8 mouse cellular contexts compared by ENCODE assay signal in the genomic region with DNA sequence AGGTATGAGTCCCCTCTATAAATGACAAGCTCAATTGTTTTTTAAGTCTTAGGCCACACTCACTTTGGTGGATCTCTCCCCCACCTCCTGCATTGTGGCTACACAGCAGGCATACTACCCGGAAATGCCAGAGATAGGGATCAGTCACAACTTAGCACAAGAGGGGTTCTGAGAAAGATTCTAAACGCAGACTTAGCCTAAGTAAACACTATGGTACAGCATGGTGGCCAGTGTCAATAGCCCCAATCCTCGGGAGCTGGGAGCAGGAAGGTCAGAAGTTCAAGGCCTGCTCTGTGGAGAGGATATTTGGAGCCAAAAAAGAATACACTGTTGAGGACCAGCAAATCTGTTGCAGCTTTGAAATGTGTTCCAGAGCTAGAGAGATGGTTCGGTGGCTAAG. TPM values are rescaled to one million over a fixed set of nuclear protein-coding genes. Genes with fewer than 3 reads are reported as not detected.
DNase-seq lines count a peak whose midpoint lies in the region; ATAC-seq and TF ChIP-seq lines count a peak whose summit lies in the region.

No protein-coding gene starts in this region.

- no peak for TF ChIP-seq POLR2A in kidney, adult 2 months (IDR thresholded peaks at IDR 0.05; ENCODE audit: low read depth, low read length)

- no peak for DNase-seq in kidney, adult 2 months
- no peak for DNase-seq in left cerebral cortex, adult 9 months (ENCODE audit: low spot score in 2 of 2)
- DNase-seq in adrenal gland, postnatal 10 days, result no peak
- no peak for DNase-seq in urinary bladder, postnatal 10 days (ENCODE audit: low spot score)

- ATAC-seq in kidney, embryonic 16.5 days (ENCODE audit: low FRiP score, low TSS enrichment), result no peak
- ATAC-seq in hindbrain, embryonic 15.5 days (ENCODE audit: low FRiP score, low read depth), result no peak
- no peak for ATAC-seq in midbrain, embryonic 16.5 days

- peaks cover 41% of the 10 kb centered on the region for H3K4me1 ChIP-seq in kidney, embryonic 16.5 days (ENCODE audit: insufficient read depth, low read length)
- H3K4me1 ChIP-seq in kidney, adult 2 months (ENCODE audit: control insufficient read depth, insufficient read depth, low read length), result peaks cover 8% of the 10 kb centered on the region; the same call in 1 of the 2 replicates
- peaks cover 15% of the 10 kb centered on the region for H3K4me1 ChIP-seq in brown adipose tissue, adult 24 weeks (ENCODE audit: control insufficient read depth, insufficient read depth, insufficient read length, low read length)
- peaks cover 46% of the 10 kb centered on the region for H3K4me1 ChIP-seq in hindbrain, embryonic 15.5 days (replicated peaks)
- H3K4me1 ChIP-seq in midbrain, embryonic 16.5 days (ENCODE audit: control insufficient read depth, insufficient read depth, low read length), result peaks cover 37% of the 10 kb centered on the region

- no peaks in the 10 kb centered on the region for H3K27me3 ChIP-seq in kidney, embryonic 16.5 days (ENCODE audit: insufficient read depth, low read length)
- no peaks in the 10 kb centered on the region for H3K27me3 ChIP-seq in kidney, adult 2 months (replicated peaks; ENCODE audit: control insufficient read depth, insufficient read depth, low read length)
- H3K27me3 ChIP-seq in hindbrain, embryonic 15.5 days, result no peaks in the 10 kb centered on the region
- H3K27me3 ChIP-seq in midbrain, embryonic 16.5 days (ENCODE audit: control insufficient read depth, insufficient read depth, low read depth, low read length), result no peaks in the 10 kb centered on the region

- H3K9me3 ChIP-seq in kidney, embryonic 16.5 days (ENCODE audit: low read length), result no peaks in the 10 kb centered on the region
- H3K9me3 ChIP-seq in hindbrain, embryonic 15.5 days, result no peaks in the 10 kb centered on the region
- H3K9me3 ChIP-seq in midbrain, embryonic 16.5 days (replicated peaks; ENCODE audit: control insufficient read depth, low read length, poor library complexity, severe bottlenecking), result no peaks in the 10 kb centered on the region

- peak overlapping the region; percentile 87 for H3K4me2 ChIP-seq in kidney, embryonic 16.5 days (replicated peaks; ENCODE audit: low read depth, low read length)
- H3K4me2 ChIP-seq in hindbrain, embryonic 15.5 days, result peak overlapping the region; percentile 94
- peak overlapping the region; percentile 97 for H3K4me2 ChIP-seq in midbrain, embryonic 16.5 days (ENCODE audit: low read length)

- H3K27ac ChIP-seq in kidney, embryonic 16.5 days (ENCODE audit: low read length), result no peak overlapping the region; the same call in 1 of the 2 replicates
- H3K27ac ChIP-seq in kidney, adult 2 months (ENCODE audit: insufficient read depth, low read depth, low read length), result no peak overlapping the region
- peak overlapping the region; percentile 27; the same call in 1 of the 2 replicates for H3K27ac ChIP-seq in brown adipose tissue, adult 24 weeks (replicated peaks; ENCODE audit: low read depth, low read length)
- H3K27ac ChIP-seq in hindbrain, embryonic 15.5 days (replicated peaks), result no peak overlapping the region
- H3K27ac ChIP-seq in midbrain, embryonic 16.5 days (ENCODE audit: low read length), result no peak overlapping the region

- 27% methylated on average over 4 of the region's 4 CpGs for WGBS in kidney, embryonic 16.5 days
- WGBS in kidney, adult 2 months, result 14% methylated on average over 4 of the region's 4 CpGs
- 53% methylated on average over 4 of the region's 4 CpGs for WGBS in hindbrain, embryonic 15.5 days
- 51% methylated on average over 4 of the region's 4 CpGs for WGBS in midbrain, embryonic 16.5 days

- peak overlapping the region; percentile 94 for H3K9ac ChIP-seq in kidney, embryonic 16.5 days (replicated peaks; ENCODE audit: low read length)
- 0 out of 2 replicates have a peak overlapping the region, but pooled peaks have one; percentile 97 for H3K9ac ChIP-seq in hindbrain, embryonic 15.5 days
- H3K9ac ChIP-seq in midbrain, embryonic 16.5 days (ENCODE audit: low read depth, low read length), result peak overlapping the region; percentile 0; the same call in 1 of the 2 replicates

- H3K4me3 ChIP-seq in kidney, embryonic 16.5 days (ENCODE audit: low read length), result peak overlapping the region; percentile 96
- no peak overlapping the region for H3K4me3 ChIP-seq in kidney, adult 2 months (ENCODE audit: insufficient read depth, low read depth, low read length)
- H3K4me3 ChIP-seq in brown adipose tissue, adult 24 weeks (ENCODE audit: insufficient read depth, low read depth, low read length), result peak overlapping the region; percentile 88
- peak overlapping the region; percentile 89 for H3K4me3 ChIP-seq in hindbrain, embryonic 15.5 days
- H3K4me3 ChIP-seq in midbrain, embryonic 16.5 days (ENCODE audit: low read depth, low read length), result no peak overlapping the region

- no peak for TF ChIP-seq CTCF in kidney, adult 2 months (conservative IDR thresholded peaks at IDR 0.05; ENCODE audit: insufficient read depth, insufficient read length, low read depth, low read length)

- H3K36me3 ChIP-seq in kidney, embryonic 16.5 days (ENCODE audit: insufficient read depth, low read length), result peaks cover 7% of the 10 kb centered on the region; the same call in 1 of the 2 replicates
- no peaks in the 10 kb centered on the region for H3K36me3 ChIP-seq in kidney, adult 2 months (ENCODE audit: control insufficient read depth, insufficient read depth, low read length)
- H3K36me3 ChIP-seq in hindbrain, embryonic 15.5 days, result no peaks in the 10 kb centered on the region
- peaks cover 4% of the 10 kb centered on the region; the same call in 1 of the 2 replicates for H3K36me3 ChIP-seq in midbrain, embryonic 16.5 days (ENCODE audit: control insufficient read depth, insufficient read depth, low read length)

RNA-seq across cellular contexts. Expression of gene Retreg3, which starts 1.6 kb away (rescaled TPM):
- polyA plus RNA-seq in kidney, embryonic 16.5 days (2015; fragmentation: Nextera tagmentation; extraction: Ambion mirVana), result 21.9 and 23.2 TPM in 2 replicates
- polyA plus RNA-seq in kidney, adult 2 months (2012; rRNA removed), result 60.0 and 65.2 TPM in 2 replicates
- polyA plus RNA-seq in brown adipose tissue, adult 24 weeks (2012; ENCODE audit: insufficient read depth, insufficient read length, missing spikeins), result 43.7 and 49.6 TPM in 2 replicates
- polyA plus RNA-seq in hindbrain, embryonic 15.5 days (2015; fragmentation: Nextera tagmentation; extraction: Ambion mirVana), result 23.6 and 25.5 TPM in 2 replicates
- 24.4 and 25.4 TPM in 2 replicates for polyA plus RNA-seq in midbrain, embryonic 16.5 days (2015; fragmentation: Nextera tagmentation; extraction: Ambion mirVana)
- 10 to 100 TPM; 50.8 to 53.2 TPM for total RNA-seq in adrenal gland, postnatal 10 days (2021)

RNA-seq across cellular contexts. Expression of gene Tubg1, which starts 1.6 kb away (rescaled TPM):
- 98.1 and 98.2 TPM in 2 replicates for polyA plus RNA-seq in kidney, embryonic 16.5 days (2015; fragmentation: Nextera tagmentation; extraction: Ambion mirVana)
- polyA plus RNA-seq in kidney, adult 2 months (2012; rRNA removed), result 14.1 and 19.2 TPM in 2 replicates
- polyA plus RNA-seq in brown adipose tissue, adult 24 weeks (2012; ENCODE audit: insufficient read depth, insufficient read length, missing spikeins), result 46.6 and 49.2 TPM in 2 replicates
- polyA plus RNA-seq in hindbrain, embryonic 15.5 days (2015; fragmentation: Nextera tagmentation; extraction: Ambion mirVana), result 78.0 and 79.8 TPM in 2 replicates
- polyA plus RNA-seq in midbrain, embryonic 16.5 days (2015; fragmentation: Nextera tagmentation; extraction: Ambion mirVana), result 72.6 and 75.0 TPM in 2 replicates
- total RNA-seq in adrenal gland, postnatal 10 days (2021), result 10 to 100 TPM; 42.6 to 44.6 TPM

RNA-seq across cellular contexts. Expression of gene Psmc3ip, which starts 22.9 kb away (rescaled TPM):
- 40.0 and 40.1 TPM in 2 replicates for polyA plus RNA-seq in kidney, embryonic 16.5 days (2015; fragmentation: Nextera tagmentation; extraction: Ambion mirVana)
- 1.2 and 1.9 TPM in 2 replicates for polyA plus RNA-seq in kidney, adult 2 months (2012; rRNA removed)
- polyA plus RNA-seq in brown adipose tissue, adult 24 weeks (2012; ENCODE audit: insufficient read depth, insufficient read length, missing spikeins), result 1.7 and 3.6 TPM in 2 replicates
- polyA plus RNA-seq in hindbrain, embryonic 15.5 days (2015; fragmentation: Nextera tagmentation; extraction: Ambion mirVana), result 21.3 and 22.5 TPM in 2 replicates
- 15.2 and 17.6 TPM in 2 replicates for polyA plus RNA-seq in midbrain, embryonic 16.5 days (2015; fragmentation: Nextera tagmentation; extraction: Ambion mirVana)
- 1 to 10 TPM; 6.6 to 7.1 TPM for total RNA-seq in adrenal gland, postnatal 10 days (2021)

RNA-seq across cellular contexts. Expression of gene Mlx, which starts 31.0 kb away (rescaled TPM):
- polyA plus RNA-seq in kidney, embryonic 16.5 days (2015; fragmentation: Nextera tagmentation; extraction: Ambion mirVana), result 51.9 and 58.9 TPM in 2 replicates
- 56.9 and 67.9 TPM in 2 replicates for polyA plus RNA-seq in kidney, adult 2 months (2012; rRNA removed)
- 55.0 and 67.5 TPM in 2 replicates for polyA plus RNA-seq in brown adipose tissue, adult 24 weeks (2012; ENCODE audit: insufficient read depth, insufficient read length, missing spikeins)
- polyA plus RNA-seq in hindbrain, embryonic 15.5 days (2015; fragmentation: Nextera tagmentation; extraction: Ambion mirVana), result 85.1 and 90.0 TPM in 2 replicates
- 93.8 and 96.5 TPM in 2 replicates for polyA plus RNA-seq in midbrain, embryonic 16.5 days (2015; fragmentation: Nextera tagmentation; extraction: Ambion mirVana)
- 10 to 100 TPM; 32.9 to 35.0 TPM for total RNA-seq in adrenal gland, postnatal 10 days (2021)

RNA-seq across cellular contexts. Expression of gene Coasy, which starts 35.7 kb away (rescaled TPM):
- polyA plus RNA-seq in kidney, embryonic 16.5 days (2015; fragmentation: Nextera tagmentation; extraction: Ambion mirVana), result 54.3 and 57.9 TPM in 2 replicates
- 154 and 200 TPM in 2 replicates for polyA plus RNA-seq in kidney, adult 2 months (2012; rRNA removed)
- 98.3 and 102 TPM in 2 replicates for polyA plus RNA-seq in brown adipose tissue, adult 24 weeks (2012; ENCODE audit: insufficient read depth, insufficient read length, missing spikeins)
- polyA plus RNA-seq in hindbrain, embryonic 15.5 days (2015; fragmentation: Nextera tagmentation; extraction: Ambion mirVana), result 40.6 and 42.4 TPM in 2 replicates
- 42.0 and 43.5 TPM in 2 replicates for polyA plus RNA-seq in midbrain, embryonic 16.5 days (2015; fragmentation: Nextera tagmentation; extraction: Ambion mirVana)
- 100 to 1,000 TPM in 1 of 2 experiments, 10 to 100 TPM in 1; 98.0 to 102 TPM for total RNA-seq in adrenal gland, postnatal 10 days (2021)

Comparison
In these comparisons a context has a peak if more than half of its experiments do, and no peak if none do; other contexts are left out.
1. H3K4me3 ChIP-seq: peak in kidney, embryonic 16.5 days (single experiment), brown adipose tissue, adult 24 weeks (single experiment) and hindbrain, embryonic 15.5 days (single experiment); none in kidney, adult 2 months (single experiment) and midbrain, embryonic 16.5 days (single experiment).
2. H3K9ac ChIP-seq: peak in every context shown above with its lines; median percentile 97 in hindbrain, embryonic 15.5 days; 94 in kidney, embryonic 16.5 days; 0 in midbrain, embryonic 16.5 days.
3. Peak in every context shown above with its lines, with median percentiles within 50 percentile points of each other: H3K4me2 ChIP-seq.